Mouse (Mus musculus) kidney, adult 11 months (tissue): ENCODE measurements around the gene Defb42.
A peak's percentile ranks its signal among the peaks of the same experiment; 100 is the strongest.

Experiments used
- DNase-seq: peaks from one replicate; pipeline ENCODE4 v3.0.0; 2022

Defb42 gene

DNA sequence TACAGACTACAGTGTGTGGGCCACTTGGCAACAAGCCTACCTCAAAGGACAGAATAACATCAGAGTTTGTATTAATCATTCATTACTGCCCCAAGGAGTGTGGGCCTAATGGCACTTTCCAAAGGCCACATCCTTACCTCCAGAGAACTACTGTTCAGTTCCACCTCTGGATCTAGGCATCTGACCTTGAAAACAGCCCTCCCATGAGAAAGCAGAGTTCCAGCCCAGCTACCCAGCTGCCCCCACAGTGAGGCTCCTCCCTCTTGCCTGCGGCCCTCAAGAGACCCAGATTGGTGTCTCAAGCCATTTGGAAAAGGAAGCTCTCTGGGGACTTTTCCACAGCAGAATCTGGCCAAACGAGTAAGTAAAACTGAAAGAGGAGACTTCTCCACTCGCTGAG lies at the start of gene Defb42:
Gene Defb42, plus strand, starts transcription at position 301 of the 400 bp plus-strand sequence.
- DNase-seq = peak; percentile 14

DNA sequence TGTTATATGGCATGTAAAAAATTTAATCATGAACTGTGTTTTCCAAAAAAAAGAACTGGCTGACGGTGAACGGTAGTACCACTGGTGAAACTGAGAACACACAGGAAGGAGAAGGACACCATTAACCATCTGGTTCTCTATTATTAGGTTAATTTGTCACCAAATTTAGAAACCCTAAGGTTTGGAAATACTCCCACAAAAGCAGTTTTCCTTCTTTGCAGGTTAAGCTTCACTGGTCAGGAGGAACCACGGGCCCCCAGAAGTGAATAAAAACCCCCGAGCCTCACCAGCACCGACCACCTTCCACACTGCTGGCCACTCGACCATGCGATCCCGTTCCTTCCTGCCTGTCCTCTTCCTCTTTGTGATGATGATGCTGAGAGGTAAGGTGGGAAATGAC lies 49.0 kb upstream of the Defb42 start, which contains the start of gene Defb47:
Gene Defb47, plus strand, starts transcription at position 301 of the 400 bp plus-strand sequence.
- DNase-seq = no peak

GRCm38 (mm10) chr14:62998977-62999376 lies 47.8 kb upstream of the Defb42 start:
- no peak for DNase-seq

DNA sequence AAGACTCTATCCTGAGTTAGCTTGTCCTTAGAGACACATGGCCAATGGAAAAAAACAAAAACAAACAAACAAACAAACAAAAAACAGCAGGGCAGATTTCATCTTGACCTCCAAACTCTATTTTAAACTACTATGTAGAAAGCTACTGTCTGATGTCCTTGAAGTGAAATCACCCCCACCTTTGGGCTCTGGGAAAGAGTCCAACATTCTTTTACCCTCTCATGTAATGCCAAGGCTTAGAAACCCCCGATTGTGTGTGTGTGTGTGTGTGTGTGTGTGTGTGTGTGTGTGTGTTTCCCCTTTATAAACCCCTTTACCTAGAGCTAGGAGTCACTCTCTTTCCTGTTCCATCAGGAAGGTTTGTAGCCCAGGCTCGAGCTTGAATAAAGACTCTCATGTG lies 44.2 kb upstream of the Defb42 start:
- no peak for DNase-seq

- DNase-seq = no peak
These were observed 35.3 kb upstream of the Defb42 start, which contains the start of gene Defb43 for GRCm38 (mm10) chr14:63011471-63011870. Gene Defb43 (plus strand): TSS chr14:63011771.

- DNase-seq = no peak
These were observed 33.7 kb upstream of the Defb42 start for GRCm38 (mm10) chr14:63013082-63013481.

DNA sequence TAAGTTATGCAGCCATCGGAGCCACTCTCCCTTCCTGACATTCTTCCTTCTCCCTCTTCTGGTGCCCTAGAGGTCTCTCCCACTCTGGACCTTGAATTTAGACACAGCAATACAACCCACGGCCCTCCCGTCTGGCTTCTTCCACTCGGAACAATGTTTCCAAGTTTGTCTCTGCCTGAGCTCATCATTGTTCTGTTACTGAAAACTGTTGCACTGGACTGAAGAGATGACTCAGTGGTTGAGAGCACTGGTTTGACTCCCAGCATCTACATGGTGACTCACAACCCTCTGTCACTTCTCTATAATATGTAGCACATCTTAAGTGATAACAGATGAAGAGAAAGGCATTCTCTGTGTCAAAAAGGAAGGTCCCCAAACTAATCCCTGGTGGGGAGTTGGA lies 32.1 kb upstream of the Defb42 start:
- DNase-seq = no peak

DNA sequence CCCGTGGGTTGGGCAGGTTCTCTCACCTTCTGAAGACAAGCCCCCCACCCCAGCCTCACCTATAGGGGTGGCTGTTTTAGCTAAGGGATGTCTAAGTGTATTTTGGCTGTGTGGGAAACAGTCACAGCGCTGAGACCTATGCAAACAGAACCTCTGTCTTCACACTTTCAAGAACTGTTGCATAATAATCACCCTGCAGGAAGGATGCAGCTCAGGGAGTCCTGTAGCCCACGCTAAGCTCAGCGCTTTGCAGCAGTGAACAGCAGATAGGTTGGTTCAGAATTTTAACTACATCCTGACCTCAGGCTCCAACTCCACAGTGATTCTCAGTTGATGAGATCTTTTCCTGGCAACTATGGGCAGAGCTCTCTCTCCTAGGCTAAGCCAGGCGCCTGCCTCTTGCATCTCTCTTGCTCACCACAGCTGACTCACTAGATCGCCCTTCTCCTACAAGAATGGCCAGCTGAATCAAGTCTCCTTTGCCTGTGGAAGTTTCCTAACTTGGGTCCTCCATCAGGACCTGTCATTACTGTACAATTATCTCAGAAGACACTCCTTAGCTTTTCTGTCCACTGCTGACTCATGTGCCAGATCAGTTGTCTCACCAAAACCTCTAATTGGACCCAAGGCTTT lies 26.2 kb upstream of the Defb42 start:
- DNase-seq = no peak

DNA sequence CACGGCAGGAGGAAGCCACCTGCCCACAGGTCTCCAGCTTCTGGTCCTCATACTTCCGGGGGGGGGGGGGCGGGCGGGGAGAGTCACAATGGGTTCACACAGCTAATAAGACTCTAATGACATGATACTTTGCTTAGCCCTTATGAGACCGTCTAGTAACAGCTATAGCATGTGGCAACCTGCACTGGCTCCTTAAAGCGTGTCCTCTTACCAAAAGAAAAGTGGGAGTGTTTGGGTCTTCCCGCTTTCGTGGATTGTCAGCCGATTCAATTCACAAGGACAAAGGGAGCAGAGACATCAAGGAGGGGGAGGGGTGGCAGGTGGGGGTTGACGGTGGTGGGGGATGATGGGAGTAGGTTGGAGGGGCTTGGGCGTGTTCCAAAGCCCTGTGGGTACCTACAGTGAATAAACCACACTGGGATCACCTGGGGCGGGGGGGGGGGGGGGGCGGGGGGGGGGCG lies 3.1 kb downstream of the Defb42 start, which contains the start of gene Defb30:
Gene Defb30, minus strand, starts transcription at position 51 of the 461 bp plus-strand sequence.
- no peak for DNase-seq

DNA sequence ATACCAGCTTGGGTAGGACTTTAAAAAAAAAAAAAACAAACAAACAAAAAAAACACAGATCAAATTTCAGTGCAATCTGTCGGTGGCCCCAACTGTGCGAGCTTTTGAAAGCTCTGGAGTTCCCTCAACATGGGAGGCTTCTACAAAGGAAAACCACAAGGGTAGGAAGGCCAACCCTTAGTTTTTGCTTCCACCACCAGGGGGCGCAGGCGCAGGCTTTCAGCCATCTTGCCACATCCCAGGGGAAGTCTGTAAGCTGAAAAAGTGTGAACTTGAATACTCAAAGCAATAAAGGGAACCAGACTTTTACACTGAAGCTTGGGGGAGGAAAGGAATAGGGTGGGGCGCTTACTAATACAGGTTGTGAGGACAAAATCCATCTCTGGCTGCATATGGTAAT lies 4.0 kb downstream of the Defb42 start:
- DNase-seq = peak; percentile 17

- no peak for DNase-seq
These were observed 7.9 kb downstream of the Defb42 start for GRCm38 (mm10) chr14:63054729-63055128.

GRCm38 (mm10) chr14:63060361-63060760 lies 13.6 kb downstream of the Defb42 start:
- DNase-seq = no peak

GRCm38 (mm10) chr14:63062184-63062583 lies 15.4 kb downstream of the Defb42 start:
- no peak for DNase-seq

- peak; percentile 15 for DNase-seq
These were observed 18.6 kb downstream of the Defb42 start for GRCm38 (mm10) chr14:63065391-63065790.

DNA sequence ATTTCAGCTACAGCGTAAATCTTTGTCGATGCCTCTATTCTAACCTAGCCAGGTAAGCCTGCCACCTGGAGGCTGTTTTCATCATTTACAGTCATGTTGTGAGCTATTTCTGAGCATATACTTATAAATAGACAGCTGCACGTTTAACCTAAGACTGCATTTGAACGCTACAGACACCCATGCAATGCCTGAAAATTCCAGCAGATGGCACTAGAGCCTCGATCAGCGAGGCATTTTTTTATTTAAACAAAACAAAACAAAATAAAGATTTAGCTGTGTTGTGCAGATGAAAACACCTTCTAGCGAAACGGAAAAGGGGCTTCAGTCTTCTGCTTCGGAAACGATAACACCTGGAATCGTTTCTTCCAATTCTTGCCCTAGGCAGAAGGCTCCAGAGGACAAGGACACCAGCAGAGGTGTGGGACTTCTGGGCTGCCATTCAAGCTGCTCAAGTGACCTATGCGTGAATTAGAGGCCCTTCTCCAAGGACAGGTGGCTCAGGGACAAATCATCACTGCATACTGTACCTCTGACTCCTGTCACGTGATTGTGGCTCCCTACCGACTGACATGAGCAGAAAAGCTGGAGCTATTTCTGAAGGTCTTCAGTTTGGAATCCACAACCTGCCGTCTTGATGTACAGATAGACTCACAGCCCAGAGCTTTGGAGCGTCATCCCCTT lies 20.0 kb downstream of the Defb42 start:
- peak; percentile 20 for DNase-seq

GRCm38 (mm10) chr14:63067708-63068107 lies 20.9 kb downstream of the Defb42 start:
- no peak for DNase-seq
